Mouse (Mus musculus) stomach, embryonic 16.5 days (tissue): ENCODE results near the gene Cacna2d3. TPM values are rescaled to one million over a fixed set of nuclear protein-coding genes. Genes with fewer than 3 reads are reported as not detected.

Experiments used
- ATAC-seq: fragments of 200-750 bp; cut with Nextera tagmentation; 2 replicates; pipeline ENCODE4 v1.8.0; 2017; ENCODE audit warnings: moderate number of reproducible peaks, moderate TSS enrichment; ENCODE audit not compliant: insufficient read depth, low FRiP score
- H3K27ac ChIP-seq: fragments of 300-500 bp; sonication (generic); 2 replicates; pipeline ENCODE4 v1.5.1; 2014; ENCODE audit warnings: low read length
- H3K27me3 ChIP-seq: fragments of 300-500 bp; sonication (generic); 2 replicates; pipeline ENCODE4 v1.6.1; 2014; ENCODE audit warnings: low read length, control low read depth, mixed read lengths; ENCODE audit not compliant: control insufficient read depth, insufficient read depth
- H3K36me3 ChIP-seq: fragments of 300-500 bp; sonication (generic); 2 replicates; pipeline ENCODE4 v1.6.1; 2014; ENCODE audit warnings: low read length; ENCODE audit not compliant: control insufficient read depth, insufficient read depth
- H3K4me1 ChIP-seq: fragments of 300-500 bp; sonication (generic); 2 replicates; pipeline ENCODE4 v1.6.1; 2014; ENCODE audit warnings: low read length, control low read depth, mixed read lengths; ENCODE audit not compliant: control insufficient read depth, insufficient read depth
- H3K4me2 ChIP-seq: fragments of 300-500 bp; sonication (generic); 2 replicates; pipeline ENCODE4 v1.6.1; 2014; ENCODE audit warnings: low read depth, low read length, mixed read lengths
- H3K4me3 ChIP-seq: fragments of 300-500 bp; sonication (generic); replicated peaks from 2 replicates; pipeline ENCODE4 v1.5.1; 2014; ENCODE audit warnings: mild to moderate bottlenecking, low read length
- H3K9ac ChIP-seq: fragments of 300-500 bp; sonication (generic); 2 replicates; pipeline ENCODE4 v1.6.1; 2014; ENCODE audit warnings: low read length
- H3K9me3 ChIP-seq: fragments of 300-500 bp; sonication (generic); replicated peaks from 2 replicates; pipeline ENCODE4 v1.6.1; 2016; ENCODE audit warnings: low read length, control low read depth; ENCODE audit not compliant: control insufficient read depth
- WGBS: fragments of 180-500 bp; shearing (Covaris S2); extraction: QIAGEN DNeasy Blood & Tissue Kit; methylation state at CpG from one replicate; pipeline ENCODE4 v1.1.7; 2014; 5-methylcytosine and 5-hydroxymethylcytosine counted together
- polyA plus RNA-seq: library from polyadenylated mRNA; unstranded; fragments of >200 nt; fragmentation: Nextera tagmentation; extraction: Ambion mirVana; gene quantifications from 2 replicates; pipeline ENCODE4 v1.2.1, GENCODE M21; 2015

The Cacna2d3 gene
- polyA plus RNA-seq, 1 experiment from 2014 or later: 1.6 TPM

DNA sequence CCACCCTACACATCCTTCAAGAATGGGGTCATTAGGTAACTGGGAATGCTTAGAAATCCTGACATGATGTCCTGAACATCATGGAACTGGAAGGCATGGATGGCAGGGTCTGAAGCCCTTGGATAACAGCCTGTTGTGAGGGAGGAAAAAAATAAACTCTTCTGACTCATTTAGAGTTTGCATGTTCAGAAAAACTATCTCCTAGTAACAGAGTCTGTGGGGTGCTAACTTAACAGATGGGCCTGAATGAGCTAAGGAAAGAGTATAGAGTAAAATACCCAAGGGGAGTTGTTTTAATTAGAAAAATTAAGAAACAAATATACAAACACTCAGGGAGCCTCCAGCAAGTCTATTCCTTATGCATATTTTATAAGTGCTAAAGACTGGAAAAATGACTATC, 286.5 kb downstream of the Cacna2d3 start:
- Histone ChIP-seq H3K9ac (no peak overlapping the region), H3K4me1 (no peaks in the 10 kb centered on the region), H3K4me2 (no peak overlapping the region), H3K27ac (no peak overlapping the region), H3K36me3 (no peaks in the 10 kb centered on the region), H3K4me3 (no peak overlapping the region), H3K27me3 (no peaks in the 10 kb centered on the region), H3K9me3 (no peaks in the 10 kb centered on the region)
- no peak for ATAC-seq

DNA sequence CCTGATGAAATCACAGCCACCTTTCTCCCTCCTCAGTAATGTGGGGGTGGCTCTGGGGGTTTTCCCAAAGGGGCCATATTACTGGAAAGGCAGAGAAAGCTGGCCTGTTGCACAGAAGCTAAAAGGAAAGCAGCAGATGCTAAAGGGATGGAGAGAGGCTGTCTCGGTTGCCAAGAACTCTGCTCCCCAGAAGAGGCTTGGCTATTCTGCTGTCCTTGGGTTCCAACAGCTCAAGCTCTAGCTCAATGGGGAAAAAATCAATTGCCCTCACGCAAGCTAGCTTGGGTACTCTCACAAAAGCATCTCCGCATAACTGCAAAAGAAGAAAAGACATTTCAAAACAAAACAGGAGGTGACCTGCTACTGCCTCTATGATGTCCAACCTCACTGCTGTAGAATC, 287.9 kb downstream of the Cacna2d3 start:
- Histone ChIP-seq H3K36me3 (no peaks in the 10 kb centered on the region), H3K4me2 (no peak overlapping the region), H3K27me3 (no peaks in the 10 kb centered on the region), H3K9ac (no peak overlapping the region), H3K4me1 (no peaks in the 10 kb centered on the region), H3K4me3 (no peak overlapping the region), H3K9me3 (no peaks in the 10 kb centered on the region), H3K27ac (no peak overlapping the region)
- WGBS: 84% methylated on average over 3 of the region's 3 CpGs
- ATAC-seq: no peak

DNA sequence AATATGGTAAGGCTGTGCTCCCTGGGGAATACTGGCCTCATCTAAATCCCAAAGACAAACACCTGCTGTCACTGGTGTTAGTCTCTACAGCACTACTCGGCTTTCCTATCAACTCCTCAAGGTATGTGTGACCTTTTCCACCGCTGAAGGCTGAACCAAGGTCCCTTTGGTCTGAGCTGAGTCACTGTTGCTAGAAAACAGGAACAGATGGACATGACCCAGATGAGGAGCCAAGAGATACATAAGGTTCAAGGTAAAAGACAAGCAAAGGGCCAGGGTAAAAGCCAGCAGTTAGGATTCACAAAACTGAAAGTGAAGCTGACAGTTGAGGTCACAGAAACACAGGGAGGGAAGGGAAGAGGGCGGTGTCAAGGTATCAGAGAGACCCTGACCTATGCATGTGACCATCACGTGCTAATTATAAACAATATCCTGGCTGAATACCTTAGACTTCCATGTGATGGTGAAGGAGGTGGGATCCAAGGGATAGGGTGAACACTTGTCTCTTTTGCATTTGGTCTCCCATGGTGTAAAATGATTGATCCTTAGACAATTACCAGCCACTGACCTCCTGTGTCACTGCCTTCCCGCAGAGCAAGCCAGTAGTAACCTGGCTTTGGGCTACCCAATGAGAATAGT, 288.5 kb downstream of the Cacna2d3 start:
- 52% methylated on average over 5 of the region's 5 CpGs for WGBS
- Histone ChIP-seq H3K4me1 (no peaks in the 10 kb centered on the region), H3K27me3 (no peaks in the 10 kb centered on the region), H3K27ac (no peak overlapping the region), H3K9ac (no peak overlapping the region), H3K4me2 (no peak overlapping the region), H3K36me3 (no peaks in the 10 kb centered on the region), H3K4me3 (no peak overlapping the region), H3K9me3 (no peaks in the 10 kb centered on the region)
- no peak for ATAC-seq

DNA sequence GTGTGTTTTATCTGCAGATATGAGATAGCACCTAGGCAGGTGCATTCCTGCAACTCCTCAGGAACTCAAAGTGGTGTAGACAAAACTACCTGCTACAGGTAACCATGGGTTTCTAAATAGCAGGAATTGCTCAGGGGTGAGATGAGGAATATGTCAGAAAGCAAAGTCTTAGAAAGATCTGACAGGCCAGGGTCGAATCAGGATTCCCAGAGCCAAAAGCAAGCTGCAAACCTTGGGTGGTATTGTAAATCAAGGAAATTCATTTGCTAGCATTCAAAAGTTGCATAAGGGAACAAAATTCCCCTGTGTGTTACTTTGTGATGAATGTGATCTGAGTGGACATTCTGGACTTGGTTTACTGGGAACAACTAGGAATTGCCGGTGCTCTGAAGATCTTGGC, 291.9 kb downstream of the Cacna2d3 start:
- Histone ChIP-seq H3K4me3 (no peak overlapping the region), H3K27ac (no peak overlapping the region), H3K9ac (no peak overlapping the region), H3K4me2 (no peak overlapping the region), H3K9me3 (no peaks in the 10 kb centered on the region), H3K27me3 (no peaks in the 10 kb centered on the region), H3K4me1 (no peaks in the 10 kb centered on the region), H3K36me3 (no peaks in the 10 kb centered on the region)
- no peak for ATAC-seq
- 78% methylated on average over 2 of the region's 2 CpGs for WGBS

DNA sequence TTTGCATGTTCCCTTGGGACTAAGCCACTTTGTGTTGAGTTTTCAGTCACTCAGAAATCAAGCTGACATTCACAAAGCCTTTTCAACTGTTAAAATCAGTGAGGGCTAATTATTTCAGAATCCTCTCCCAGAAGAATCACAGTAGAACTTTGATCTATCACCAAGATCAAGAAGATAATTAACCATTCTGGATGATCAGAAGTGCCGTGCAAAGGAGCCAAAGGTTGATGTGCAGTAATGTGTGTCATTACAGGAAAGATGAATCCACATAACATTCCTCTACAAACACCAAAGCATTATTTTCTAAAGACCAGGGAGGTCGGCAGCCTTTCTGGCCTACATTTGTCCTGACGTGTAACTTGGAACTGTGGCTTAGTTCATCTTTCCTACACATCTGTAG, 296.0 kb downstream of the Cacna2d3 start:
- no peaks in the 10 kb centered on the region for H3K36me3 ChIP-seq
- no peak for ATAC-seq
- no peak overlapping the region for H3K4me3 ChIP-seq
- no peak overlapping the region for H3K4me2 ChIP-seq
- WGBS: 83% methylated on average over 3 of the region's 3 CpGs
- no peaks in the 10 kb centered on the region for H3K9me3 ChIP-seq
- no peaks in the 10 kb centered on the region for H3K4me1 ChIP-seq
- H3K9ac ChIP-seq: no peak overlapping the region
- H3K27ac ChIP-seq: no peak overlapping the region
- no peaks in the 10 kb centered on the region for H3K27me3 ChIP-seq

DNA sequence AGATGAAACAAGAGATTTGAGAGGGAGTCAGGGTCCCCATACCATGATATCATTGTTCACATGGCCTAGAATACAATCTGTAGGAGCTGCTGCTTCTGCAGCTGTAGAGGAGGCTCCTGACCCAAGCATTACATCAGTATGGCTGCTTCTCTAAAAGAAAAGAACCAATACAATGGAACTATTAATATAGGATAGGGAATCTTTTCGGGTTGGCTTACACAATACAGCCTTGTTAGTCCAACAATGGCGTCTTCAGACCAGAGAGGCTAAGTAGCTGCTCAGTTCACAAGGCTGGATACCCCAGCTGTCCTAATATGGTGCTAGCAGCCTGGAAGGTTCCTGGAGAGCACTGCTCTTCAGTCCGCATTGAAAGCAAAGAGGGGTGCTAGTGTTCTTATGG, 296.5 kb downstream of the Cacna2d3 start:
- no peak for ATAC-seq
- Histone ChIP-seq H3K4me1 (no peaks in the 10 kb centered on the region), H3K4me2 (no peak overlapping the region), H3K9me3 (no peaks in the 10 kb centered on the region), H3K27ac (no peak overlapping the region), H3K9ac (no peak overlapping the region), H3K36me3 (no peaks in the 10 kb centered on the region), H3K27me3 (no peaks in the 10 kb centered on the region), H3K4me3 (no peak overlapping the region)
- WGBS: 84% methylated on average over 3 of the region's 3 CpGs

DNA sequence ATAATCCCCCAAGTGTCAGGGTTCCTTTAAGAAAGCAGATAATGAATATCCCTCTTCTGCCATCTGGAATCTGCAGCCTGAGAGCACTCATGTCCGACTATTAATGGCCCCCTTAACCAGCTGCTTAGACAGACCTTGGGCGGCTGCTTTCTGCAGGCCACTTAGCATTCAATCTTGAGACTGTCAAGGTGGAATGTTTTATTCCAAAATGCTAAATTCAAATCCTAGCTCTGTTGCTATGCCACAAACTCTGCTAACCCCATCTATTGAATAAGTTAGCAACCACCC, 315.8 kb downstream of the Cacna2d3 start:
- no peaks in the 10 kb centered on the region for H3K36me3 ChIP-seq
- ATAC-seq: no peak
- peaks cover 8% of the 10 kb centered on the region for H3K4me1 ChIP-seq
- H3K9ac ChIP-seq: no peak overlapping the region
- no peaks in the 10 kb centered on the region for H3K9me3 ChIP-seq
- WGBS: 27% methylated on average over 2 of the region's 2 CpGs
- no peak overlapping the region for H3K27ac ChIP-seq
- no peak overlapping the region for H3K4me3 ChIP-seq
- no peaks in the 10 kb centered on the region for H3K27me3 ChIP-seq
- no peak overlapping the region for H3K4me2 ChIP-seq

DNA sequence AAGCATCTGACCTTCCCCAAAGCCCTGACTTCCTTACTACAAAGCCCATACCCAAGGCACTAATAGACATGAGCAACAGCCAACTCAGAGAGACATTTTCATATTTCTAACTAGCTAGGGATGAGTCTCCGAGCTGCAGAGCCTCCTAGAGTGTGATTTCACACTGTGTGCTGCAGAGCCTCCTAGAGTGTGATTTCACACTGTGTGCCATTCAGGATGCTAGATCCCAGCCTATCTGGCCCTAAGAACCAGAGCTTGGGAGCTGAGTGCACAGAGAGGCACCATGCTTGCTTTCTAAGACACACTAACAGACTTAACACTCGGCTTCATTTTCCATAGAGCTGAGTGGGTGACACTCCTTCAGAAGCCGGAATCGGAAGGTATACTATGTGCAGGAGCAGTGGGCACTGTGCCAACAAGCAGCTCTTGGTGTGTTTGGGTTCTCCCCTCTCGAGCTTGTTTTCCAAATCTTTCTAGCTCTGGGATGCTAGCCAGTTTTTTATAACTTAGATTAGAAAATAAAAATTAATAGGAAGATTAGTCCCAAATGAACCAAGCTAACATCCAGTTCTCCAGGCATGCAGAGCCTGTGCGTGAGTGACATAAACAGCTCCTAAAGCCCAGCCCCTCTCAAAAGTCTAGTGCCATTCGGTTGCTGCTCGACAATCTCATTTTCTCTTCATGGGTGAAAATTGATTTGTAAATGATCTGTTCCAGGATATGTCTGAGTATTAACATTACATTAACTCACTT, 316.4 kb downstream of the Cacna2d3 start:
- H3K9ac ChIP-seq: no peak overlapping the region
- H3K4me1 ChIP-seq: peaks cover 8% of the 10 kb centered on the region
- H3K9me3 ChIP-seq: no peaks in the 10 kb centered on the region
- 42% methylated on average over 8 of the region's 8 CpGs for WGBS
- H3K4me3 ChIP-seq: no peak overlapping the region
- H3K27me3 ChIP-seq: no peaks in the 10 kb centered on the region
- no peak for ATAC-seq
- no peak overlapping the region for H3K4me2 ChIP-seq
- no peaks in the 10 kb centered on the region for H3K36me3 ChIP-seq
- no peak overlapping the region for H3K27ac ChIP-seq

DNA sequence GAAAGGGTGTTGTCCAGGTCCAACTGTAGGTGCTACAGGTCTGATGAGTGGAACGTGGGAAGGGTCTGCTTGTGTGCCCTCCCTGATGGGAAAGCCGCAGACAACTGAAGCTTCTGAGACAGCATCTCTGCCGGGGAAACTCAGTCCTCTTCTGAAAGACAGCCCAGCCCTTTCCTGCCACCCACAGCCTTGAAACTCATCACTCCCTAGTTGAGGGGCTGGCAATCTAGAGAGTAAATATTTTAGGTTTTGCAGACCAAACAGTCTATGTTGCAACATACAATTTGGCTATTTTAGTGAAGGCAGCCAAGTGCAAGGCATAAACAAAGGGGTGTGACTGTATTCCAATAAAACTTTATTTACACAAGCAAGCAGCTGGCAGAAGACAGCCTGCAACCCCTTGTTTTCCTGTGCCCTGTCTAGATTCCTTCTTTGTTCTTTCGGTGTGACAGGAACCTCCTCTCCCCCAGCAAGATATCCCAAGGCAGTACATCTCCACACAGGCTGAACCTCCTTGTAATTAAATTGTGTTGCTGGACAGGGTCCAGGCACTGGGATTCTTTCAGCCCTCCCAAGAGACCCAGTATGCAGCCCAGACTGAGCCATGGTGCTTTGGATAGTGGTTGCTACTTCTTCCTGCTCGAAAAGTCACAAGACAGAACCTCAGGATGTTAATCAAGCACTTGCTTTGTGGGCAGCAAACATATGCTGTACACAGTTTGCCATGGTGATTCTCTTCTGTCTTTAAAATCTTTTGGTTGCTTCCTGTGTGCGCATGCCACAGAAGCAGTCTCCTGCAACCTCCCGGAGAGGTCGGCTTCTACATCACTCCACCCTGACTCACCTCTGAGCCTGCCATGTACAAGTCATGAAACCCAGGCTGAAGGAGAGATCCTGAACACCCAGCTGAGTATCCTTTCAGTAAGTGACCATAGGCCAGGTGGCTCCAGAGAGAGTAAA, 317.5 kb downstream of the Cacna2d3 start:
- ATAC-seq: no peak
- H3K4me3 ChIP-seq: no peak overlapping the region
- WGBS: 62% methylated on average over 8 of the region's 8 CpGs
- no peak overlapping the region for H3K4me2 ChIP-seq
- no peaks in the 10 kb centered on the region for H3K9me3 ChIP-seq
- H3K9ac ChIP-seq: no peak overlapping the region
- H3K4me1 ChIP-seq: peaks cover 8% of the 10 kb centered on the region
- no peaks in the 10 kb centered on the region for H3K36me3 ChIP-seq
- H3K27me3 ChIP-seq: no peaks in the 10 kb centered on the region
- H3K27ac ChIP-seq: no peak overlapping the region
